Mouse (Mus musculus): ENCODE measurements at regions not wholly inside any gene's neighbourhood (a gene's known extent, or its start where the extent isn't known, plus 50 kb on each side); places are given as distances from the start of the nearest gene placed in this dataset.

DNA sequence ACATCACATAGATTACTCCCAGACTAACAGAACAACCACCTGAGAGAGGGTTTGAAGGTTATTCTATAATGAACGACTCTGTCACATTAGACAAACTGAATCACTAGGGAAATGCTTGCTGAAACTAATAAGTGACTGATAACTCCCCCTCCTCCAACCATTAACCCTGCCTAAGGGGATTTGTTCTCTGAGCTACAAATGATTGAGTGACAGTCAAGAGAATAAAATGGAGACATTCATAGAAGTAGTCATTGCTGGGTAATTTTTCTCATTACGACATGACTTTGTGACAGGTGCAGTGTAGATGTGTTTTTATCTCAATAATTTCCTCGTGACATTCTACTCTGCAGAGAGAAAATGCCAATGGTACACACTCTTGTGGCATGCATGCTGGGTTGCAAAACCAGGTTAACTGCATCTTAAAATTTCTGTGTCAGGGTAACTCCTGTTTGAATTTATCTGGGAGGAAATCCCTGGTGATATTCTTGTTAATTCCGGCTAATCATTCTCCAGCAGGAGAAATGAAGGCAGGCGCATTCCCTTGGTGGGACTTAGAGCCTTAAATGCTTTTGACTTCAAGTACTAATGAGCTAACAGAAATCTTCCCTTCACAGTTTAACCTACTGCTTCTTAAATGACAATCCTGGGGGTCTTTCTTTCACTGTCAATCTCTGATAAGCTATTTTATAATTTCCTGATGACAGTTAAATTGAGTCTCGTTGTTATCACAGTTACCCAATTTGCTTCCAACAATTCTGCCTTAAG is 292.6 kb upstream of the Lcorl start:
- Histone ChIP-seq H3K9me3 (ENCODE audit: low read length) (no peaks in the 10 kb centered on the region), H3K4me1 (replicated peaks; ENCODE audit: low read depth, low read length) (no peaks in the 10 kb centered on the region)
- TF ChIP-seq CTCF (conservative IDR thresholded peaks at IDR 0.05; ENCODE audit: low read length) (no peak), POU5F1 (IDR thresholded peaks at IDR 0.05; ENCODE audit: borderline replicate concordance, low read length) (no peak), NANOG (IDR thresholded peaks at IDR 0.05; ENCODE audit: borderline replicate concordance, low read length) (no peak)

DNA sequence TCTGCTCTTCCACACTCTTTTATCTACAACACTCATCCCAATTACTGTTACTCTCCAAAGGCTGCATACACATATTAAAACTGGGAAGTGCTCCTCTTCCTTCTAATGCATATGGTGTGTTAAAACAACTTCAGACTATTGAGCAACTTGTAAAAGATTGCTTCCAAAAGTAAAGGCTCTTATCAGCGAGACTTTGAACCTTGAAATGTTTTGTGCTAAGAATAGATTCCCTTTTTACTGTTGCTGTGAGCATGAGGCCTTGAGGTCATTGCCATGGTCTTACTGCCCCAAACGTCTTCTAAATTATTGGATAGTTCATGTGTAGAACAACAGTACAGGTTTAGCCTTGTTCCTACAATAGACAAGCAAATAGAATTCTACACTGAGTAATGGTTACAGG is 281.6 kb upstream of the Lcorl start:
- Histone ChIP-seq H3K9me3 (ENCODE audit: low read length) (no peaks in the 10 kb centered on the region), H3K27me3 (ENCODE audit: insufficient read depth, low read length) (no peaks in the 10 kb centered on the region), H3K36me3 (ENCODE audit: insufficient read depth, low read length) (no peaks in the 10 kb centered on the region), H3K4me1 (replicated peaks; ENCODE audit: low read depth, low read length) (no peaks in the 10 kb centered on the region), H3K4me3 (replicated peaks; ENCODE audit: low read length) (no peak overlapping the region)
- TF ChIP-seq POU5F1 (IDR thresholded peaks at IDR 0.05; ENCODE audit: borderline replicate concordance, low read length) (no peak), NANOG (IDR thresholded peaks at IDR 0.05; ENCODE audit: borderline replicate concordance, low read length) (no peak), CTCF (conservative IDR thresholded peaks at IDR 0.05; ENCODE audit: low read length) (no peak)

More for the DNA sequence above, 292.6 kb upstream of the Lcorl start:
- Histone ChIP-seq H3K4me3 (replicated peaks; ENCODE audit: low read length) (no peak overlapping the region), H3K36me3 (ENCODE audit: insufficient read depth, low read length) (no peaks in the 10 kb centered on the region), H3K27me3 (ENCODE audit: insufficient read depth, low read length) (no peaks in the 10 kb centered on the region)

DNA sequence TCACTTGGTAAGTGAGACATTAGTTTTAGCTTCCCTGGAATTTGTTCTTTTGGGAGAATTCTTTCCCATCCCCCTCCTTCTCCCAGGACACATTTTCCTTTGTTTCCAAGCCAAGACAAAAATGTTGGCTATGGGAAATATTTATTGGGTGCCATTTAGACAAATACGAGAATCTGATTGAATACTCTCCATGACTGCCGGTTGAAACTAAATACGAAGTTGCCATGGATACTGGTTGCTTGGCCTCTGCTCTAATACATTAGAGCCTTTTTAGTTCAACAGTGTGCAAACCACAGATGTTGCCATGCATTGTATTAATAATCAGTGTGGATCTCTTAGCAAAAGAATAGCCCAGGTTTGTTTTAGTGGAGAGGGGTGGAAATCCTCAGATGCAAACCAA is 280.3 kb upstream of the Lcorl start:
- H3K9me3 ChIP-seq (ENCODE audit: low read length) = no peaks in the 10 kb centered on the region

DNA sequence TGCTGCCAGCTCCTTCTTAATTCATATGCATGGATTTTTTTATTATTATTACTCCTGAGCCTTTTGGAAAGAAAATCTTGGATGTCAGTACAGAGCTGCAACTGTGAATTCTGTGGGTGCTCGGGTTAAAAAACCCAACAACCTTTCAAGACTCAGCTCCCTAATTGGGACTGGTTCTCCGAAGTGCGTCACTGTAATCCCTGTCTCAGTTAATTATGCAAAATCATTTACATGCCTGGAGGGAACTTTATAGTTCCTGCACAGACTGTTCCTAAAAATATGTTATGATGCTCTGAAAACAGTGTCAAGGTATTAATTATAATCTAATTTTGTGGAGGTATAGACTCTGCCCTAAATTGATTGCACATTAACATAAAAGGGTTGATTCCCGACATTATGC is 250.6 kb upstream of the Lcorl start:
- Histone ChIP-seq H3K9me3 (ENCODE audit: low read length) (no peaks in the 10 kb centered on the region), H3K4me3 (replicated peaks; ENCODE audit: low read length) (no peak overlapping the region), H3K36me3 (ENCODE audit: insufficient read depth, low read length) (no peaks in the 10 kb centered on the region), H3K4me1 (replicated peaks; ENCODE audit: low read depth, low read length) (no peaks in the 10 kb centered on the region), H3K27me3 (ENCODE audit: insufficient read depth, low read length) (no peaks in the 10 kb centered on the region)
- TF ChIP-seq CTCF (conservative IDR thresholded peaks at IDR 0.05; ENCODE audit: low read length) (no peak), POU5F1 (IDR thresholded peaks at IDR 0.05; ENCODE audit: borderline replicate concordance, low read length) (no peak), NANOG (IDR thresholded peaks at IDR 0.05; ENCODE audit: borderline replicate concordance, low read length) (no peak)

More for the DNA sequence above, 280.3 kb upstream of the Lcorl start:
- TF ChIP-seq CTCF (conservative IDR thresholded peaks at IDR 0.05; ENCODE audit: low read length) (no peak), NANOG (IDR thresholded peaks at IDR 0.05; ENCODE audit: borderline replicate concordance, low read length) (no peak), POU5F1 (IDR thresholded peaks at IDR 0.05; ENCODE audit: borderline replicate concordance, low read length) (no peak)
- no peak overlapping the region for H3K4me3 ChIP-seq (replicated peaks; ENCODE audit: low read length)
- no peaks in the 10 kb centered on the region for H3K36me3 ChIP-seq (ENCODE audit: insufficient read depth, low read length)
- H3K4me1 ChIP-seq (replicated peaks; ENCODE audit: low read depth, low read length) = no peaks in the 10 kb centered on the region
- no peaks in the 10 kb centered on the region for H3K27me3 ChIP-seq (ENCODE audit: insufficient read depth, low read length)

DNA sequence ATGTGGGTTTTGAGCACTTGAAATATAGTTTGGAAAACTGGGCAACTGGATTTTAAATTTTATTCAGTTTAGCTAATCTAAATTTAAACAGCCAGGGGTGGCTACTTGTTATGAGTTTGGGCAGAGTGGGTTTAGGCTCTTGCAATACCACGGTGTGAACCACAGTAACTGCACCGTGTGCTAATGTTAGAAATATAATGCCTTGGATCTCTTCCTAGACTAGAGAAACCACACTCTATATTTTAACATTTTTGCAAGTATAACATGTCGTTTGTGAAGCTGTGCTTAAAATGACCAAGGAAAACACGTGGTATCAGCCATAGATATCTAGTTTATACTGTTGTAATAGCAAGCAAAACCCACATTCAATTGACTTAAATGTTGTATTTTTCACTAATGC is 245.9 kb upstream of the Lcorl start:
- Histone ChIP-seq H3K4me3 (replicated peaks; ENCODE audit: low read length) (no peak overlapping the region), H3K9me3 (ENCODE audit: low read length) (no peaks in the 10 kb centered on the region), H3K27me3 (ENCODE audit: insufficient read depth, low read length) (no peaks in the 10 kb centered on the region), H3K4me1 (replicated peaks; ENCODE audit: low read depth, low read length) (no peaks in the 10 kb centered on the region), H3K36me3 (ENCODE audit: insufficient read depth, low read length) (no peaks in the 10 kb centered on the region)
- no peak for TF ChIP-seq NANOG (IDR thresholded peaks at IDR 0.05; ENCODE audit: borderline replicate concordance, low read length)

DNA sequence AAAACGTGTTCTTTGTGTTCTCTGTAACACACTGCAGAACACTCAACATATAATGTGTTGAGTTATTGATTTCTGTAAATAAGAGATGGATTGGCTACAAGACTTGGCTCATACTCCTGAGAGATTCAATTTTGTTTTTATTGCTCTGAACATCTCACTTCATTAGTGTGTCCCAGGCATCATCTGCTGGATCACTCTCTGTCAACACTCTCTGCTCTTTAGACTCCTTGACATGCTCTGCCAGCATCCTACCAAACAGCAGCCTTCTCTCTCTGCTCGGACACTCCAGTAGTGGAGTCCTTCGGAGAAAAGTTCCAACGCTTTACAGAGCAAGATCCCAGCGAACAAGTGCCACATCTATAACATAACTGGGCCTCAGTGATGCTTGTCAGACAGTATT is 235.1 kb upstream of the Lcorl start:
- H3K9me3 ChIP-seq (ENCODE audit: low read length) = no peaks in the 10 kb centered on the region
- H3K4me3 ChIP-seq (replicated peaks; ENCODE audit: low read length) = no peak overlapping the region
- no peak for TF ChIP-seq NANOG (IDR thresholded peaks at IDR 0.05; ENCODE audit: borderline replicate concordance, low read length)
- TF ChIP-seq POU5F1 (IDR thresholded peaks at IDR 0.05; ENCODE audit: borderline replicate concordance, low read length) = no peak
- TF ChIP-seq CTCF (conservative IDR thresholded peaks at IDR 0.05; ENCODE audit: low read length) = no peak
- no peaks in the 10 kb centered on the region for H3K36me3 ChIP-seq (ENCODE audit: insufficient read depth, low read length)
- no peaks in the 10 kb centered on the region for H3K27me3 ChIP-seq (ENCODE audit: insufficient read depth, low read length)
- H3K4me1 ChIP-seq (replicated peaks; ENCODE audit: low read depth, low read length) = no peaks in the 10 kb centered on the region

DNA sequence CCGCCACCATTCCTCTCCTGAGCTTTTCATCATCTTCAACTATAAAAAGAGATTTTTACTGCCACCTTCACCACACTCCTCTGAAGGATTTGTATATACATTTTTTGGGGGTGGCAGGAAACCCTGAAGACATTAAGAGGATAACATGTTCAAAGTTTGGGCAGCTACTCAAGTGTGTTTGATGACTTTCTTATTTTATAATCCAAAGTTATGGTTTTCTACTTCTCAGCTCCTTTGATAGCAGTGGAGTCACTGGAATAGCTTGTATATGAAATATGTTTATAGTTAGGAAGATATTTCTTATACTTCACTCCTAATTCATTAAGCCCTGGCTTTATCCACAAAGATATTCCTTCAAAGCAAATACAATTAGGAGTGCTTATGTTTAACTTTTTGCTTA is 229.5 kb upstream of the Lcorl start:
- Histone ChIP-seq H3K4me1 (replicated peaks; ENCODE audit: low read depth, low read length) (no peaks in the 10 kb centered on the region), H3K27me3 (ENCODE audit: insufficient read depth, low read length) (no peaks in the 10 kb centered on the region), H3K9me3 (ENCODE audit: low read length) (no peaks in the 10 kb centered on the region), H3K4me3 (replicated peaks; ENCODE audit: low read length) (no peak overlapping the region), H3K36me3 (ENCODE audit: insufficient read depth, low read length) (no peaks in the 10 kb centered on the region)
- TF ChIP-seq CTCF (conservative IDR thresholded peaks at IDR 0.05; ENCODE audit: low read length) (no peak), POU5F1 (IDR thresholded peaks at IDR 0.05; ENCODE audit: borderline replicate concordance, low read length) (no peak), NANOG (IDR thresholded peaks at IDR 0.05; ENCODE audit: borderline replicate concordance, low read length) (no peak)

DNA sequence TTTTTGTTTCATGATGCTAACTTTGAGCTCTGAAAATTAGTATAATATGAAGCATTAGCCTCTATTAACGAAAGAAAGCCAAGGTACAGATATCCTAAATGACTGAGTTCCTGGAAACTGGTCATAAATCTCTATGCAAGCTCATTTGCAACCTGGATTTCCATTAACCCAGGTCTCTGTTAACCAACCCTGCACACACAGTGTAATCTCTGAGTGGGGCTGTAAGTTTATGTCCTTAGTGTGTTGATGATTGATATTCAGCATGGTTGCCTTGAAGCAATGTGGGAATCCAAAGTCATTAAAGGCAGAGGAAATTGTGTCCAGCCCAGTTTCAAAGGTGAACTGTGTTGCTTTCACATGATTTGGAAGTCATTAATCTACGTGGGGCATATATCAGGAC is 225.9 kb upstream of the Lcorl start:
- TF ChIP-seq CTCF (conservative IDR thresholded peaks at IDR 0.05; ENCODE audit: low read length) (no peak), NANOG (IDR thresholded peaks at IDR 0.05; ENCODE audit: borderline replicate concordance, low read length) (no peak), POU5F1 (IDR thresholded peaks at IDR 0.05; ENCODE audit: borderline replicate concordance, low read length) (no peak)
- Histone ChIP-seq H3K36me3 (ENCODE audit: insufficient read depth, low read length) (no peaks in the 10 kb centered on the region), H3K27me3 (ENCODE audit: insufficient read depth, low read length) (no peaks in the 10 kb centered on the region), H3K4me3 (replicated peaks; ENCODE audit: low read length) (no peak overlapping the region), H3K4me1 (replicated peaks; ENCODE audit: low read depth, low read length) (no peaks in the 10 kb centered on the region), H3K9me3 (ENCODE audit: low read length) (peaks cover 6% of the 10 kb centered on the region)

DNA sequence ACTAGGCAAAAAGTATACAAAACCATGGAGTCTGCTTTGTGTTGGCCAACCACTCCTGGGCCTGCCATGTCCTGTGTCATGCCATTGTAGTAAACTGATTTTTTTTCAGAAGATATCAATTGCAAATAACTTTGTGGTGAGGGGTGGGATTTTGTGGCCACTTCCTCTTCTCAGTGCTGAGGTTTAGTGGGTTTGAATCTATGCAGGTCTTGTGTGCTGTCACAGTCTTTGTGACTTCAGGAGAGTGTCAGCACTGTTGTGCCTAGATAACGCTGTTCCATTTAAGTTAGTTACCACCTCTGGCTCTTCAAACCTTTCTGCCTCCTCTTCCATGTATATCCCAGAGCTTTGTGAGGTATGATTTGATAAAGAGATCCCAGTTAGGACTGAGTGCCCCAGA is 216.3 kb upstream of the Lcorl start:
- no peaks in the 10 kb centered on the region for H3K9me3 ChIP-seq (ENCODE audit: low read length)
- TF ChIP-seq CTCF (conservative IDR thresholded peaks at IDR 0.05; ENCODE audit: low read length) = no peak
- TF ChIP-seq POU5F1 (IDR thresholded peaks at IDR 0.05; ENCODE audit: borderline replicate concordance, low read length) = no peak
- TF ChIP-seq NANOG (IDR thresholded peaks at IDR 0.05; ENCODE audit: borderline replicate concordance, low read length) = no peak
- H3K4me1 ChIP-seq (replicated peaks; ENCODE audit: low read depth, low read length) = no peaks in the 10 kb centered on the region
- no peaks in the 10 kb centered on the region for H3K27me3 ChIP-seq (ENCODE audit: insufficient read depth, low read length)
- H3K4me3 ChIP-seq (replicated peaks; ENCODE audit: low read length) = no peak overlapping the region
- H3K36me3 ChIP-seq (ENCODE audit: insufficient read depth, low read length) = no peaks in the 10 kb centered on the region
